Mouse (Mus musculus) embryo, embryonic 10.5 days (tissue): ENCODE measurements at regions not wholly inside any gene's neighbourhood (a gene's known extent, or its start where the extent isn't known, plus 50 kb on each side); places are given as distances from the start of the nearest gene placed in this dataset.

Experiments
- DNase-seq: peaks from one replicate; pipeline ENCODE4 v3.0.0-alpha.2; 2015; ENCODE audit warnings: low spot score

GRCm38 (mm10) chr13:117152655-117153054, 55.7 kb upstream of the Emb start:
- DNase-seq: no peak

GRCm38 (mm10) chr13:117143828-117144227, 64.5 kb upstream of the Emb start:
- DNase-seq: no peak

GRCm38 (mm10) chr13:117143255-117143654, 65.1 kb upstream of the Emb start:
- no peak for DNase-seq

GRCm38 (mm10) chr13:117134352-117134751, 74.0 kb upstream of the Emb start:
- no peak for DNase-seq

GRCm38 (mm10) chr13:117132123-117132522, 76.2 kb upstream of the Emb start:
- DNase-seq: no peak

GRCm38 (mm10) chr13:117127813-117128549, 80.4 kb upstream of the Emb start:
- no peak for DNase-seq

- DNase-seq: no peak
These were observed 81.1 kb upstream of the Emb start for GRCm38 (mm10) chr13:117127116-117127728.

- no peak for DNase-seq
These were observed 88.7 kb upstream of the Emb start for GRCm38 (mm10) chr13:117119636-117120035.

- no peak for DNase-seq
These were observed 89.5 kb upstream of the Parp8 start for GRCm38 (mm10) chr13:117114797-117115196.

- no peak for DNase-seq
These were observed 87.1 kb upstream of the Parp8 start for GRCm38 (mm10) chr13:117112424-117112823.

GRCm38 (mm10) chr13:117105151-117105660, 79.9 kb upstream of the Parp8 start:
- DNase-seq: no peak

- no peak for DNase-seq
These were observed 69.4 kb upstream of the Parp8 start for GRCm38 (mm10) chr13:117094773-117095172.

- DNase-seq: peak; percentile 9
These were observed 63.3 kb upstream of the Parp8 start for GRCm38 (mm10) chr13:117088629-117089028.

- no peak for DNase-seq
These were observed 57.4 kb upstream of the Parp8 start for GRCm38 (mm10) chr13:117082758-117083157.

- no peak for DNase-seq
These were observed 54.0 kb upstream of the Parp8 start for GRCm38 (mm10) chr13:117079316-117079715.
